Mouse (Mus musculus): ENCODE results near the gene Fto. TPM values are rescaled to one million over a fixed set of nuclear protein-coding genes. Genes with fewer than 3 reads are reported as not detected.

Gene Fto
- polyA plus RNA-seq, 1 experiment, result 43.9 TPM

GRCm38 (mm10) chr8:91454926-91455325 lies 141.6 kb downstream of the Fto start:
- Histone ChIP-seq H3K4me3 (ENCODE audit: insufficient read depth, low read depth, low read length) (no peak overlapping the region), H3K27ac (ENCODE audit: insufficient read depth, low read depth, low read length) (no peak overlapping the region), H3K4me1 (ENCODE audit: control insufficient read depth, insufficient read depth, low read length) (no peaks in the 10 kb centered on the region), H3K36me3 (ENCODE audit: control insufficient read depth, insufficient read depth, low read length) (no peaks in the 10 kb centered on the region), H3K27me3 (replicated peaks; ENCODE audit: control insufficient read depth, insufficient read depth, low read length) (no peaks in the 10 kb centered on the region)
- 95% methylated on average over 2 of the region's 2 CpGs for WGBS
- no peak for DNase-seq
- no peak for TF ChIP-seq POLR2A (IDR thresholded peaks at IDR 0.05; ENCODE audit: low read depth, low read length)
- TF ChIP-seq CTCF (conservative IDR thresholded peaks at IDR 0.05; ENCODE audit: insufficient read depth, insufficient read length, low read depth, low read length), result no peak

- DNase-seq, result no peak
- H3K27me3 ChIP-seq (replicated peaks; ENCODE audit: control insufficient read depth, insufficient read depth, low read length), result no peaks in the 10 kb centered on the region
- H3K27ac ChIP-seq (ENCODE audit: insufficient read depth, low read depth, low read length), result no peak overlapping the region
- no peak for TF ChIP-seq POLR2A (IDR thresholded peaks at IDR 0.05; ENCODE audit: low read depth, low read length)
- 96% methylated on average over 5 of the region's 5 CpGs for WGBS
- no peaks in the 10 kb centered on the region for H3K36me3 ChIP-seq (ENCODE audit: control insufficient read depth, insufficient read depth, low read length)
- H3K4me1 ChIP-seq (ENCODE audit: control insufficient read depth, insufficient read depth, low read length), result no peaks in the 10 kb centered on the region
- H3K4me3 ChIP-seq (ENCODE audit: insufficient read depth, low read depth, low read length), result no peak overlapping the region
These were observed 142.3 kb downstream of the Fto start for GRCm38 (mm10) chr8:91455591-91455990.

GRCm38 (mm10) chr8:91458016-91458415 lies 144.7 kb downstream of the Fto start:
- no peak for TF ChIP-seq CTCF (conservative IDR thresholded peaks at IDR 0.05; ENCODE audit: insufficient read depth, insufficient read length, low read depth, low read length)
- TF ChIP-seq POLR2A (IDR thresholded peaks at IDR 0.05; ENCODE audit: low read depth, low read length), result no peak
- H3K36me3 ChIP-seq (ENCODE audit: control insufficient read depth, insufficient read depth, low read length), result no peaks in the 10 kb centered on the region
- 71% methylated on average over 1 of the region's 1 CpGs for WGBS
- no peak overlapping the region for H3K4me3 ChIP-seq (ENCODE audit: insufficient read depth, low read depth, low read length)
- no peak for DNase-seq
- no peaks in the 10 kb centered on the region for H3K4me1 ChIP-seq (ENCODE audit: control insufficient read depth, insufficient read depth, low read length)
- H3K27ac ChIP-seq (ENCODE audit: insufficient read depth, low read depth, low read length), result no peak overlapping the region
- H3K27me3 ChIP-seq (replicated peaks; ENCODE audit: control insufficient read depth, insufficient read depth, low read length), result no peaks in the 10 kb centered on the region

DNA sequence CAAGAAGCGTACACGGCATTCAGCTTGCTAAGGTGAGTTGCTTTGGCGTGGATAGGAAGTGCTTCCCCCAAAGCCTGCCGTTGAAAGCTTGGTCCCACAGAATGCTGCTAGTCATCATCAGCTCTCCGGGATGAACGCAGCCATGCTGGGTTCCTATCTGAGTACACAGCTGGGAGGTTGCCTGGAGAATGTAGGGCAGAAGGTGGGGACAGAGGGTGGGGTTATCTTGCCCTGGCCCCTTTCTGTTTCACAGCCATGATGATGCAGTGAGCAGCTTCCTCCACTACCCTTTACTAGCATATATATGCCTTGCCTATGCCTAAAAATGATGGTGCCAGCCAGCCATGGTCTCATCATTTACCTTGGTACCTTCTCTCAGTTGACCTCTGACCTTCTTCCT lies 147.6 kb downstream of the Fto start:
- 92% methylated on average over 6 of the region's 6 CpGs for WGBS
- DNase-seq, result no peak
- H3K27me3 ChIP-seq (replicated peaks; ENCODE audit: control insufficient read depth, insufficient read depth, low read length), result no peaks in the 10 kb centered on the region
- no peaks in the 10 kb centered on the region for H3K36me3 ChIP-seq (ENCODE audit: control insufficient read depth, insufficient read depth, low read length)
- TF ChIP-seq CTCF (conservative IDR thresholded peaks at IDR 0.05; ENCODE audit: insufficient read depth, insufficient read length, low read depth, low read length) (no peak), POLR2A (IDR thresholded peaks at IDR 0.05; ENCODE audit: low read depth, low read length) (no peak)
- no peak overlapping the region for H3K4me3 ChIP-seq (ENCODE audit: insufficient read depth, low read depth, low read length)
- no peaks in the 10 kb centered on the region for H3K4me1 ChIP-seq (ENCODE audit: control insufficient read depth, insufficient read depth, low read length)
- H3K27ac ChIP-seq (ENCODE audit: insufficient read depth, low read depth, low read length), result no peak overlapping the region

DNA sequence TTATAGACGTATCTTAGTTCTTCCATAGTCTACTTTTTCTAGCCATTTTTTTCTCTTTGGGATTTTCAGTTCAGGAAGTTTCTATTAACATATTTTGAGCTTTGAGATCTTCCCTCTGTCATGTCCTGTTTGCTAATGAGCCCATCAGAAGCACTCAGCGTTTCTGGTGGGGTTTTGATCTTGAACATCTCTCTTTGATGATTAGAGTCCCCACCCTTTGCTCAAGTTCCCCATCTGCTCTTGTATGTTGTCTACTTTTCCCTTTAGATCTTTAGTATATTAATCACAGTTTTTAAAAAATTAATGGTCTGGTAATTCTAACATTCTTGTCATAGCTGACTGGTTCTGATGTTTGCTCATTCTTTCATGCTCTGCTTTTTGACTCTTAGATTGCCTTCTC lies 150.4 kb downstream of the Fto start:
- DNase-seq, result no peak
- Histone ChIP-seq H3K4me1 (ENCODE audit: control insufficient read depth, insufficient read depth, low read length) (peaks cover 6% of the 10 kb centered on the region; the same call in 1 of the 2 replicates), H3K27ac (ENCODE audit: insufficient read depth, low read depth, low read length) (no peak overlapping the region), H3K4me3 (ENCODE audit: insufficient read depth, low read depth, low read length) (no peak overlapping the region), H3K36me3 (ENCODE audit: control insufficient read depth, insufficient read depth, low read length) (no peaks in the 10 kb centered on the region), H3K27me3 (replicated peaks; ENCODE audit: control insufficient read depth, insufficient read depth, low read length) (no peaks in the 10 kb centered on the region)
- 71% methylated on average over 2 of the region's 2 CpGs for WGBS
- TF ChIP-seq POLR2A (IDR thresholded peaks at IDR 0.05; ENCODE audit: low read depth, low read length) (no peak), CTCF (conservative IDR thresholded peaks at IDR 0.05; ENCODE audit: insufficient read depth, insufficient read length, low read depth, low read length) (no peak)

DNA sequence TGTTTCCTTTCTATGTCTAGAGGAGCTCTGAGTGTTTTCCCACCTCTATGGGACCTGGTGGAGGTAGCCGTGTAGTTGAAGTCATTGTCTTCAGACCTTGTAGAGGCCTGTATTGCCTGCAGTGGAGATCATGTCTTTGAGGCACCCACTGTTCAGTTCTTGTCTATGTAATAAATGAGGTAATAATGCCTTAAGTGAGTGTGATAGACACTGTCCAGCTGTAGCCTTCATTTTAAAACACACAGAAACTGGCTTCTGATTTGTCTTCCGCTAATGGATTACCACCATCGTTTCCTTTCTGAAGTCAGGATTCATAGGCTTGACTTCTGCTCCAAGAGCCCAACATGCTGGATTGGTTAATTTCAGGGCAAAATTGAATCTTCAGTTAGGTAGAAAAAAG lies 154.1 kb downstream of the Fto start:
- H3K4me1 ChIP-seq (ENCODE audit: control insufficient read depth, insufficient read depth, low read length), result peaks cover 7% of the 10 kb centered on the region; the same call in 1 of the 2 replicates
- no peak overlapping the region for H3K4me3 ChIP-seq (ENCODE audit: insufficient read depth, low read depth, low read length)
- peak overlapping the region; percentile 71 for H3K27ac ChIP-seq (ENCODE audit: insufficient read depth, low read depth, low read length)
- TF ChIP-seq POLR2A (IDR thresholded peaks at IDR 0.05; ENCODE audit: low read depth, low read length) (no peak), CTCF (conservative IDR thresholded peaks at IDR 0.05; ENCODE audit: insufficient read depth, insufficient read length, low read depth, low read length) (no peak)
- WGBS, result 93% methylated on average over 3 of the region's 3 CpGs
- no peaks in the 10 kb centered on the region for H3K27me3 ChIP-seq (replicated peaks; ENCODE audit: control insufficient read depth, insufficient read depth, low read length)
- H3K36me3 ChIP-seq (ENCODE audit: control insufficient read depth, insufficient read depth, low read length), result no peaks in the 10 kb centered on the region
- DNase-seq, result no peak

- Histone ChIP-seq H3K4me1 (ENCODE audit: control insufficient read depth, insufficient read depth, low read length) (peaks cover 7% of the 10 kb centered on the region; the same call in 1 of the 2 replicates), H3K4me3 (ENCODE audit: insufficient read depth, low read depth, low read length) (no peak overlapping the region), H3K27me3 (replicated peaks; ENCODE audit: control insufficient read depth, insufficient read depth, low read length) (no peaks in the 10 kb centered on the region), H3K36me3 (ENCODE audit: control insufficient read depth, insufficient read depth, low read length) (no peaks in the 10 kb centered on the region), H3K27ac (ENCODE audit: insufficient read depth, low read depth, low read length) (peak overlapping the region; percentile 50)
- TF ChIP-seq POLR2A (IDR thresholded peaks at IDR 0.05; ENCODE audit: low read depth, low read length), result no peak
- TF ChIP-seq CTCF (conservative IDR thresholded peaks at IDR 0.05; ENCODE audit: insufficient read depth, insufficient read length, low read depth, low read length), result no peak
- DNase-seq, result peak; percentile 69
- WGBS, result 57% methylated on average over 8 of the region's 8 CpGs
These were observed 154.7 kb downstream of the Fto start for GRCm38 (mm10) chr8:91467881-91468534.
